Mouse (Mus musculus) retina, postnatal 7 days (tissue): ENCODE data around the gene Dyrk3.

Source experiments
- DNase-seq: peaks from one replicate; pipeline ENCODE4 v3.0.0-alpha.2; 2012; ENCODE audit warnings: low read depth, low spot score

Gene Dyrk3

GRCm38 (mm10) chr1:131083609-131084008 lies 54.5 kb downstream of the Dyrk3 start:
- no peak for DNase-seq

DNA sequence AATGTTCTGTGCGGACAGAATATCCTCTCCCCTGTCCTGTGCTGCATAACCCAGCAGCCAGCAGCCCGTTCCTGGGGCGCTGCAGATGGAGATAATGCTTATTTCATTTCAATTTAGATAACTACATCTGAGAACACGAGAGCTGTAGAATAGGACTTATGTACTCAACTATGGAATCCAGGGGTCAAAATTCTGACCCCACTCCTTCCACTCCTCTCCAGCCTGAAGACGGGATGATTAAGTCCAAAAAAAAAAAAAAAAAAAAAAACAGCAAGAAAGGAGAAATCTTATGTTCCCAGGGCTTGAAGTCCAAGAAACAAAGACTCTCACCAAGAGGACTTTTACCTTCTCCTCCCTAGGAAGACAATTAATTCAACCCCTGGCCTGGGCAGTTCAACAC lies 55.0 kb downstream of the Dyrk3 start:
- no peak for DNase-seq

DNA sequence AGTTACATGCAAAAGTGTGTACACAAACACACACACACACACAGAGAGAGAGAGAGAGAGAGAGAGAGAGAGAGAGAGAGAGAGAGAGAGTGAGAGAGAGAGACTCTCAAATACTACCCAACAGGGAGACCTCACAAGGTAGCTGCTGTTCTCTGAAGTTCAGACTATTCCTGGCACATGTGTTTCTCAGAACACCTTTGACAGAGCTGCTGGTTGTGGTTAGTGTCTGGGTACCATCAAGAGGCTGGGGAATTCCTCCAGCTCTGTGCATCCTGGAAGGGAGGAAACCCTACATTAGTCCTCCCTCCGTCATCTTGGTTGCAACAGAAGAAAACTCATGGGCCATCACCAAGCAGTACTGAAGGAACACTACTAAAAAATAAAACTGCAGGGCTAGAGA lies 57.5 kb downstream of the Dyrk3 start:
- no peak for DNase-seq

DNA sequence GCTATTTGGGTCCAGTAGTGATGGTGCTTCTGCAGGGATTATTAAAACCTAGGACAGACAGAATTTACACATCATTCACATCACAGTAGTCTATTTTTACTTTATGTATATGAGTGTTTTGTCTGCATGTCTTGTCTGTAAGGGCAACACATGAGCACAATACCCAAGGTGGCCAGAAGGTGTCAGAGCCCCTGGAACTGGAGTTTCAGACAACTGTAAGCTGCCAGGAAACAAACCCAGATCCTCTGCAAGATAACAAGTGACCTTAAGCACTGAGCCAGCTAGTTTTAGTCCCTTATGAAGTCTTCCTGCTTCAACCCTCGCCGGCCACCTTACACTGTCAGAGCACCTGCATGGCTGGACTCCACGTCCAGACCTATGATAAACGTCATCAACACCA lies 58.4 kb downstream of the Dyrk3 start:
- DNase-seq = no peak

GRCm38 (mm10) chr1:131078761-131079330 lies 59.3 kb downstream of the Dyrk3 start:
- peak; percentile 68 for DNase-seq
